Mouse (Mus musculus) cerebellum, adult 11-12 months (tissue): ENCODE results near the gene Vmn2r93.

ENCODE experiments used
- DNase-seq: peaks from one replicate; pipeline ENCODE4 v3.0.0; 2022

Gene Vmn2r93

DNA sequence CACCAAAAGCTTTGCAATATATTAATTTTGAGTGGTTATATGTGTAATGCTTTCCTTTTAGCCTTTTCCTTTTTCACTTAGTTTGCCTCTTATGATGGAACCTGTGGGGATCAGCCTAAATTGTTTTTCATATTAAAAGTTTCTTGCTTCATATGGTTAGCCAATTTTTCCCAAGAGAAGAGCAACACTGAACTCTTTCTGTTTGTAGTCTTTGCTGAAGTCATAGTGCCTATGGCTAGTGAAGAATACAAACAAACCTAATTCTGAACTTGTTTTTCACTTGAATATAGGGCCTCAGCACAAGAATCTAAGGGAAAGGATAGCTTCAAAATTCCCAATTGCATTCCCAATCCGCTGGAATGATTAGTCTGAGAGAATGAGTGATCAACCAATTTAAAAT, at the start of gene Vmn2r93:
Gene Vmn2r93 (plus strand): TSS at position 301 of the 400 bp plus-strand sequence.
- DNase-seq = no peak

DNA sequence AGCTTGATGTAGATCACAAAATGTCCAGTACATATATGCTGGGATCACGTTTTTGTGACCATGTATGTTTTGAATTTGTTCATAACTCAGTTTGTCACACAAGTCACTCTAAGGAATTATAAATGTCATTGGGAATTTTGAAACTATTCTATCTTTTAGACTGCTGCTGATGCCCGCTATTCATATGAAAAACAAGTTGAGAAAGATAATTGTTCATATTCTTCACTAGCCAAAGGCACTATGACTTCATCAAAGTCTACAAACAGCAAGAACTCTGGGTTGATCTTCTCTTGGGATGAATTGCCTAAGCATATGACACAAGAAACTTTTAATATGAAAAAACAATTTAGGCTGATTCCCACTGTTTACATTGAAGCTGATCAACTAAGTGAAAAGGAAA, 20.2 kb upstream of the Vmn2r93 start, which contains the start of gene Vmn2r94:
Gene Vmn2r94 (minus strand): TSS at position 101 of the 400 bp plus-strand sequence.
- no peak for DNase-seq

DNA sequence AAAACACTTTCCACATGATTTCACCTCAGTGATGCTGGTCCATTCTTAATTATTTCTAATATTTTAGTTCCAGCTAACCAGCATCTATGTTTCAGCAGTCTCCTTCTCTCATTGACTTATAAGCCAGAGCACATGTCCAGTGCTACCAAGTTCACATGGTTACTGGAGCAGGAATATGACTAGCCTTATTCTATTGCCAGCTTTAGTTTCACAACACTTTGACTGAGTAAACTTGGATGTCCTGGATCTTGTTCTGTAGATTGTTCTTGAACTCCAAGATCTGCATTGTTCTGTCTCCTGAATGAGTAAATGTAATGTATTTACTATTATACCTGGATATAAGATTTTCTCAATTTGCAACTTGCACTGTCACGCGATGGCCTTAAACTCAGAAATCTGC, 25.1 kb downstream of the Vmn2r93 start:
- no peak for DNase-seq

DNA sequence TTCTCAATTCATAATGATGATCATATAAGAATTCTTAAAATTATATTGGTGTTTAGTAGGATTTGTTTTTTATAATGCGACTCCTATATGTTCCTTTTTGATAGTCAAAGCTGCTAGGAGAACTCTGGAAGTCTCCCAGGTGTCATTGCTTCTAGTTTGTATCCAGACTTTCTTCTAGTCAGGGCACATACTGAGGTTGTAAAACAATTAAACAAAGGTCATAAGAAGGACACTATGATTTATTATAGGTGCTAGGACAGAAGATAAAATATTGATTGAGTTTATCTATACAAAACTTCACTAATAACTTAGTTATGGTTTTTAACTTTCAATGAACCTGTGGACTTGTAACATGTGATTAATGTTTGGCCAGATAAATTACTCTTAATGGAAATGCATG, 62.1 kb downstream of the Vmn2r93 start:
- DNase-seq = no peak

DNA sequence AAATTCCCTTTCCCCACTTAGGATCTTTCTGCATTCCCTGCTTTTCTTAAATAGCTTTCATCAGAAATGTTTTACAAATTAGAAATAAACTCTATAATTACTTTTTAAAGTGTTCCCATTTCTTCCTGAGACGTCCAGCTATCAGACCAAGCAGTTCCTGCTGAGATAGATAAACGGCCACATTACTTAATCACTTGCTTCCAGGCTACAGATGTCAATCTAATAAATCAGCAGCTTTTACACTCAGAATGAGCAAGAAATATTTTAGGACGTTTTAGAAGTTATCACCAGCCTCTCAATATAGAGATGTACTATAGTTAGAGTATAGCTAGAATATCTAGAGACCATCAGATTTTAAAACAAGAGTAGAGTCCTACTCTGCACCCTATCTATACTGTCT, 62.7 kb downstream of the Vmn2r93 start:
- no peak for DNase-seq
